In genomic region chr5:43137777-43138176, GRCm38 (mm10) we compare ENCODE assay signal across 21 mouse cellular contexts.
DNase-seq lines count a peak whose midpoint lies in the region; ATAC-seq and TF ChIP-seq lines count a peak whose summit lies in the region.
"Had no signal": no experiment of that assay in that cellular context is flagged by ENCODE, and none has a peak within 500 bp of the region (broad histone marks: within the 10 kb centered on the region; RNA-seq: fewer than 3 reads in every experiment).

No protein-coding gene starts in this region.

- no peaks in the 10 kb centered on the region for H3K4me1 ChIP-seq in lung, embryonic 14.5 days (ENCODE audit: insufficient read depth)
- H3K4me1 ChIP-seq in embryonic fibroblast, embryonic 13.5 days (ENCODE audit: control insufficient read depth, insufficient read depth, low read length), result no peaks in the 10 kb centered on the region
- H3K4me1 ChIP-seq: embryonic facial prominence, embryonic 15.5 days; forebrain, embryonic 12.5 days; heart, embryonic 12.5 days; hindbrain, embryonic 10.5 days; hindbrain, embryonic 15.5 days had no signal

- H3K9me3 ChIP-seq in lung, embryonic 14.5 days (ENCODE audit: low read depth, low read length), result no peaks in the 10 kb centered on the region
- H3K9me3 ChIP-seq: embryonic facial prominence, embryonic 15.5 days; forebrain, embryonic 12.5 days; heart, embryonic 12.5 days; hindbrain, embryonic 10.5 days; hindbrain, embryonic 15.5 days had no signal

- TF ChIP-seq CTCF in lung, embryonic 14.5 days (IDR thresholded peaks at IDR 0.05; ENCODE audit: low read depth), result no peak
- no peak for TF ChIP-seq CTCF in embryonic fibroblast, embryonic 13.5 days (IDR thresholded peaks at IDR 0.05; ENCODE audit: borderline replicate concordance, insufficient read depth, low read length)

- DNase-seq in lung, embryonic 14.5 days, result peak; percentile 3
- no peak for DNase-seq in lung, adult 18-20 months
- DNase-seq in thymus, postnatal 10 days (ENCODE audit: low spot score in 2 of 2), result no peak
- DNase-seq in cerebellum, adult 18-20 months, result no peak
- DNase-seq: adrenal gland, adult 2 months; B cell, adult 2 months; cerebellum, adult 2 months; cerebellum, postnatal 14 days; embryo, embryonic 11 days; gastrocnemius, postnatal 10 days had no signal

- H3K4me3 ChIP-seq in lung, embryonic 14.5 days (ENCODE audit: low read depth, low read length), result no peak overlapping the region
- no peak overlapping the region for H3K4me3 ChIP-seq in embryonic fibroblast, embryonic 13.5 days (ENCODE audit: insufficient read depth, low read length)
- H3K4me3 ChIP-seq: embryonic facial prominence, embryonic 15.5 days; forebrain, embryonic 12.5 days; heart, embryonic 12.5 days; hindbrain, embryonic 10.5 days; hindbrain, embryonic 15.5 days had no signal

- 71% methylated on average over 5 of the region's 5 CpGs for WGBS in lung, embryonic 14.5 days

- H3K4me2 ChIP-seq in lung, embryonic 14.5 days, result no peak overlapping the region
- H3K4me2 ChIP-seq: embryonic facial prominence, embryonic 15.5 days; forebrain, embryonic 12.5 days; heart, embryonic 12.5 days; hindbrain, embryonic 15.5 days had no signal

- no peaks in the 10 kb centered on the region for H3K27me3 ChIP-seq in lung, embryonic 14.5 days (ENCODE audit: insufficient read depth, low read length)
- H3K27me3 ChIP-seq: embryonic facial prominence, embryonic 15.5 days; forebrain, embryonic 12.5 days; heart, embryonic 12.5 days; hindbrain, embryonic 15.5 days; Patski had no signal

- no peak overlapping the region for H3K9ac ChIP-seq in lung, embryonic 14.5 days
- H3K9ac ChIP-seq: embryonic facial prominence, embryonic 15.5 days; forebrain, embryonic 12.5 days; heart, embryonic 12.5 days; hindbrain, embryonic 15.5 days had no signal

- no peak for TF ChIP-seq POLR2A in embryonic fibroblast, embryonic 13.5 days (IDR thresholded peaks at IDR 0.05; ENCODE audit: low read depth, low read length)

- H3K36me3 ChIP-seq in lung, embryonic 14.5 days (ENCODE audit: insufficient read depth), result no peaks in the 10 kb centered on the region
- H3K36me3 ChIP-seq: embryonic facial prominence, embryonic 15.5 days; forebrain, embryonic 12.5 days; heart, embryonic 12.5 days; hindbrain, embryonic 10.5 days; hindbrain, embryonic 15.5 days had no signal

- ATAC-seq in lung, embryonic 14.5 days (ENCODE audit: insufficient read depth), result no peak
- ATAC-seq in megakaryocyte, adult 5-6 weeks (ENCODE audit: poor library complexity, severe bottlenecking), result peak; percentile 55
- ATAC-seq: activated CD4-positive, CD25-positive, alpha-beta regulatory T cell, adult 4 months; forebrain, embryonic 16.5 days; intestine, embryonic 16.5 days; Patski had no signal

- no peak overlapping the region for H3K27ac ChIP-seq in lung, embryonic 14.5 days (ENCODE audit: low read depth)
- H3K27ac ChIP-seq in embryonic fibroblast, embryonic 13.5 days (ENCODE audit: insufficient read depth, low read length), result 0 out of 2 replicates have a peak overlapping the region, but pooled peaks have one; percentile 5
- H3K27ac ChIP-seq: embryonic facial prominence, embryonic 15.5 days; forebrain, embryonic 12.5 days; hindbrain, embryonic 10.5 days; hindbrain, embryonic 15.5 days had no signal
